Mouse (Mus musculus): ENCODE results near the gene Mecom. TPM values are rescaled to one million over a fixed set of nuclear protein-coding genes. Genes with fewer than 3 reads are reported as not detected.

Gene Mecom
- polyA plus RNA-seq, 1 experiment from 2014 or later = 22.4 TPM

DNA sequence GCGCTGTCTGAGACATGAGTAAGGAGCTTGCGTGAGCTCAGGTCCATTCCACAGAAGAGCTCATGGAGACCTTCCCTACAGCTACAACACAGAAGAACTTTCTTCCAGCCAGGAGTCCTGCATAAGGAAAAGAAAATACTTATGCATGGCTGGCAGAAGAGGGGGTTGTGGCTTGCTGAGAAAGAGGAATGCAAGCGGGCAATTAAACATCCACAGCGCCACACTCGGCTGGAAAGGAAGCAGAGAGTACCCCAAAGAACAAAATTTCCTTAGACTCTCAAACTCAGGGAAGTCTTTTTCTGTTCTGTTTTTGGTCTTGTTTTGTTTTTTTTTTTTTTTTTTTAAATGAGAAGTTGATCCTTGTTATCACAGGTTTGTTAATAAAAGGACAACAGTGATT is 300.6 kb downstream of the Mecom start:
- Histone ChIP-seq H3K9me3 (ENCODE audit: low read length) (no peaks in the 10 kb centered on the region), H3K4me3 (ENCODE audit: low read depth, low read length) (0 out of 2 replicates have a peak overlapping the region, but pooled peaks have one; percentile 10), H3K27me3 (replicated peaks; ENCODE audit: insufficient read depth, low read length) (no peaks in the 10 kb centered on the region), H3K27ac (ENCODE audit: low read length) (peak overlapping the region; percentile 64), H3K36me3 (ENCODE audit: insufficient read depth, low read length) (no peaks in the 10 kb centered on the region), H3K4me2 (replicated peaks; ENCODE audit: low read depth, low read length) (peak overlapping the region; percentile 33), H3K4me1 (ENCODE audit: insufficient read depth, low read depth, low read length) (peaks cover 16% of the 10 kb centered on the region), H3K9ac (replicated peaks; ENCODE audit: low read depth) (no peak overlapping the region)
- WGBS = 63% methylated on average over 5 of the region's 5 CpGs
- DNase-seq (ENCODE audit: low spot score) (peak; percentile 42), ATAC-seq (no peak)
- TF ChIP-seq CTCF (IDR thresholded peaks at IDR 0.05) (peak; percentile 28), EP300 (IDR thresholded peaks at IDR 0.05) (no peak)

DNA sequence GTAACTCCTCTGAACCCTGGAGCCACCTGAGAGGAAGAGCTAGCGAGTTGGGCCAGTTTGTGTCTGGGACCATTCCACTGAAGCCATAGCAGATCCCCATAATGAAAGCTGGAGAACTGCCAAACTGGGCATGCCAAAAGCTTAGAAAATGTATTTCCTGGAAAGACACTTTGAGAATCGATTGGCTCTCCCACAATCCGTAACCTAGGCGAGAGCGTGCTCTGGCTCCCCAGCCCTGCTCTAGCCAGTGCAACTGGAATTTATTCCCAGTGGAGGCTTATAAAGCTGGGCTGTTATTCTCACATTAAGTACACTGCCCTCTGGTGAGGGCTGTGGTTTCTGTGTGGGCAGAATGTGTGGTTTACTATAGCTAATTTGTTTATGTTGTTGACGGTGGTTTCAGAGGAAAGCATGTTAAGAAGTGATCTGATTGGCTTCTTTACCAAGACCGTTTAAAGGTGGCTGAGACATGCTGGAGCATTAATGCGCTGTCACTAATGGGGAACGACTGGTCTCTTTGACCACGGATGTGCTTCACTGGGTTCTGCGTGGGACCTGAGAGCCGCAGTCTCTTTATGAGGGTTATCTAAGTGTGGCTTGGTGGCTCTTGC is 301.3 kb downstream of the Mecom start:
- peak overlapping the region; percentile 33 for H3K4me2 ChIP-seq (replicated peaks; ENCODE audit: low read depth, low read length)
- peak; percentile 70 for DNase-seq (ENCODE audit: low spot score)

DNA sequence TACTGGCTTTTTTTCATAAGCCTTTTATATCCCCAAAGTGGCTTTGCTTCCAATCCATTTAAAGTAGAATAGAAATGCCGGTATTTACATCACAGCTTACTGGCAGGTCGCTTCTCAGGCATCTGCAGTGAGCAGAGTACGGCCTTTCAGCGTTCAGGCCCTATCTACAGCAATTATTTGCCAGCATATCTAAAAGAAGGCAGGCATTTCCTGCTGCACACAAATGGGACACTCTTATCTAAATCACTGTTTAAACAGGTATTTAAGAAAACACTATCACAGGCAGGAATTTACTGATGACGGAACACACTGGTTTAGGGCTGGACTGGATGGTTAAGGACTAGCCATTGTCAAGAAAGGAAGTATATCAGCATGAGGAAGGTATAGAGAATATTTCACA is 301.9 kb downstream of the Mecom start:
- peak; percentile 81 for ATAC-seq
- H3K4me3 ChIP-seq (ENCODE audit: low read depth, low read length) = 0 out of 2 replicates have a peak overlapping the region, but pooled peaks have one; percentile 8

More for the DNA sequence above, 301.3 kb downstream of the Mecom start:
- Histone ChIP-seq H3K9me3 (ENCODE audit: low read length) (no peaks in the 10 kb centered on the region), H3K9ac (replicated peaks; ENCODE audit: low read depth) (no peak overlapping the region), H3K4me3 (ENCODE audit: low read depth, low read length) (0 out of 2 replicates have a peak overlapping the region, but pooled peaks have one; percentile 8), H3K27ac (ENCODE audit: low read length) (peak overlapping the region; percentile 64), H3K27me3 (replicated peaks; ENCODE audit: insufficient read depth, low read length) (no peaks in the 10 kb centered on the region), H3K4me1 (ENCODE audit: insufficient read depth, low read depth, low read length) (peaks cover 16% of the 10 kb centered on the region), H3K36me3 (ENCODE audit: insufficient read depth, low read length) (no peaks in the 10 kb centered on the region)
- ATAC-seq = peak; percentile 73
- WGBS = 43% methylated on average over 12 of the region's 12 CpGs
- TF ChIP-seq EP300 (IDR thresholded peaks at IDR 0.05) = no peak
- TF ChIP-seq CTCF (IDR thresholded peaks at IDR 0.05) = peak; percentile 55

DNA sequence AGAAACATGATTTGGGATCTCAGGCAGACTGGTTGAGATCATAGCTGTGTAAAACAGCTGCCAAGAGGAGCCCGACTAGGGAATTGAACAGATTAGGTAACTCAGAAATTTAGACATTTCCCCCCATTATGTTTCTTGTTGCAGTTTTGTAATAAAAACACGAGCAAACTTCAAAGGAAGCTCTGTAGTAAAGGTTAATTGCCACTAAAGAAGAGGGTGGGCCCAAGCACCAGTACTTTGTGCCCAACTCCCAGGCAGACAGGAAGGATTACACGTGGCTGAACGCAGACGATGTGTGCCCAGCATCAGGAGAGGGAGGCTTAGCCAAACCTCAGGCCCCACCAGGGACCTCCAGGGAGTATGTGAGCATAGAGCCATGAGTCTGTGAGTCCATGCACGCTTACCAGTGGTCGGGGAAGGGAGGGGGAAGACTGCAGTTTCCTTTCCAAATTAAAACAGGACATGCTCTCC is 303.4 kb downstream of the Mecom start:
- no peak overlapping the region for H3K9ac ChIP-seq (replicated peaks; ENCODE audit: low read depth)
- 0 out of 2 replicates have a peak, but pooled peaks have one; percentile 17 for ATAC-seq
- WGBS = 13% methylated on average over 7 of the region's 7 CpGs

More for the DNA sequence above, 301.9 kb downstream of the Mecom start:
- H3K36me3 ChIP-seq (ENCODE audit: insufficient read depth, low read length) = no peaks in the 10 kb centered on the region
- no peak overlapping the region for H3K9ac ChIP-seq (replicated peaks; ENCODE audit: low read depth)
- 39% methylated on average over 5 of the region's 5 CpGs for WGBS
- no peaks in the 10 kb centered on the region for H3K9me3 ChIP-seq (ENCODE audit: low read length)
- TF ChIP-seq CTCF (IDR thresholded peaks at IDR 0.05) (no peak), EP300 (IDR thresholded peaks at IDR 0.05) (peak; percentile 88)
- H3K27ac ChIP-seq (ENCODE audit: low read length) = peak overlapping the region; percentile 60
- peak overlapping the region; percentile 33 for H3K4me2 ChIP-seq (replicated peaks; ENCODE audit: low read depth, low read length)
- DNase-seq (ENCODE audit: low spot score) = peak; percentile 76
- H3K4me1 ChIP-seq (ENCODE audit: insufficient read depth, low read depth, low read length) = peaks cover 16% of the 10 kb centered on the region
- no peaks in the 10 kb centered on the region for H3K27me3 ChIP-seq (replicated peaks; ENCODE audit: insufficient read depth, low read length)

DNA sequence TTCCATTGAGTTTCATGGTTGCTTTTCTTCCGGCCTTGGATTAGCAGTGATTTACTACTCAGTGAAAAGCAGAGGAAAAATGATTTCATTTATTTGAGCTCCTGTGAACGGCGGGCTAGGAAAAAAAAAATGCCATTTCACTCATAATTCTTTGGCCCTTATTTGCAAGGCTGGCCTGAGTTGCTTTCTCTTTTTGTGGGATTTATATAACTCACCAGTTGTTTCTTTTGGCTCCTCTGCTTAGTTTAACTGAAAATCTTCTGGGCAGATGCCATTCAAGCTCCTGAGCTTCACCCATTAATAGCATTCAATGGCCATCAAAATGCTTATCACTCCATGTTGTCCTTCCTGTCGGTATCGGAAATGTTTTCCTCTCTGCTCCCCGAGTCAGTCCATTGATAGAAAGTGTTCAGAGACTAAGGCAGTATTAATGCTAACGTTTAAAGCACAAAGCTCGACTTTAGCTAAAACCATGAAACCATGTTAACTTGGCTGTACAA is 304.0 kb downstream of the Mecom start:
- ATAC-seq = no peak
- DNase-seq (ENCODE audit: low spot score) = no peak
- H3K27ac ChIP-seq (ENCODE audit: low read length) = peak overlapping the region; percentile 40; the same call in 1 of the 2 replicates
- 45% methylated on average over 8 of the region's 8 CpGs for WGBS
- peaks cover 16% of the 10 kb centered on the region for H3K4me1 ChIP-seq (ENCODE audit: insufficient read depth, low read depth, low read length)
- TF ChIP-seq EP300 (IDR thresholded peaks at IDR 0.05) (no peak), CTCF (IDR thresholded peaks at IDR 0.05) (no peak)
- H3K27me3 ChIP-seq (replicated peaks; ENCODE audit: insufficient read depth, low read length) = no peaks in the 10 kb centered on the region
- no peak overlapping the region for H3K4me2 ChIP-seq (replicated peaks; ENCODE audit: low read depth, low read length)
- no peaks in the 10 kb centered on the region for H3K9me3 ChIP-seq (ENCODE audit: low read length)
- H3K36me3 ChIP-seq (ENCODE audit: insufficient read depth, low read length) = no peaks in the 10 kb centered on the region
- no peak overlapping the region for H3K9ac ChIP-seq (replicated peaks; ENCODE audit: low read depth)
- H3K4me3 ChIP-seq (ENCODE audit: low read depth, low read length) = no peak overlapping the region

More for the DNA sequence above, 303.4 kb downstream of the Mecom start:
- Histone ChIP-seq H3K27ac (ENCODE audit: low read length) (peak overlapping the region; percentile 40; the same call in 1 of the 2 replicates), H3K4me2 (replicated peaks; ENCODE audit: low read depth, low read length) (no peak overlapping the region), H3K4me3 (ENCODE audit: low read depth, low read length) (no peak overlapping the region), H3K36me3 (ENCODE audit: insufficient read depth, low read length) (no peaks in the 10 kb centered on the region), H3K9me3 (ENCODE audit: low read length) (no peaks in the 10 kb centered on the region), H3K4me1 (ENCODE audit: insufficient read depth, low read depth, low read length) (peaks cover 16% of the 10 kb centered on the region), H3K27me3 (replicated peaks; ENCODE audit: insufficient read depth, low read length) (no peaks in the 10 kb centered on the region)
- DNase-seq (ENCODE audit: low spot score) = peak; percentile 37
- TF ChIP-seq EP300 (IDR thresholded peaks at IDR 0.05) (0 out of 2 replicates have a peak, but pooled peaks have one; percentile 18), CTCF (IDR thresholded peaks at IDR 0.05) (no peak)

DNA sequence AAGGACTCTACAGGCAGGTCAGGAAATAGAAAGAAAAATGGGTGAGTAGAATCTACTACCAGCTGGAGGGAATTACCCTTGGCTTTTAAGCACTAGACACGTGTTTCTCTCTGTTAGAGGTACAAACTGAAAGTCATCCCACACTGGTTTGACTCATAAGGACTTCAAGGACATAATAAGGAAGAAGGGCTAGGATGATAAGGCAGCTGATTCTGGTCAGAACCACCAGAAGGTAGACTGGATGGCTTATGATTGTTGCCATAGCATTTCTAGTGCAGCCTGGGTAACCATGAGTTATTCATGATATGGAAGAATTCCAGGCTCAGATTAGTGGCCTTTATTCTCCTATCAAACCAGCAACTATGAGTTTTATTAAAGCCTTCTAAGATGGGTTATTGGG is 308.4 kb downstream of the Mecom start:
- peaks cover under 1% of the 10 kb centered on the region; the same call in 1 of the 2 replicates for H3K4me1 ChIP-seq (ENCODE audit: insufficient read depth, low read depth, low read length)
- H3K9me3 ChIP-seq (ENCODE audit: low read length) = no peaks in the 10 kb centered on the region
- no peak for TF ChIP-seq CTCF (IDR thresholded peaks at IDR 0.05)
- TF ChIP-seq EP300 (IDR thresholded peaks at IDR 0.05) = no peak
- H3K4me2 ChIP-seq (replicated peaks; ENCODE audit: low read depth, low read length) = no peak overlapping the region
- no peak for DNase-seq (ENCODE audit: low spot score)
- no peak overlapping the region for H3K4me3 ChIP-seq (ENCODE audit: low read depth, low read length)
- no peaks in the 10 kb centered on the region for H3K36me3 ChIP-seq (ENCODE audit: insufficient read depth, low read length)
- no peaks in the 10 kb centered on the region for H3K27me3 ChIP-seq (replicated peaks; ENCODE audit: insufficient read depth, low read length)
- H3K9ac ChIP-seq (replicated peaks; ENCODE audit: low read depth) = no peak overlapping the region
- 84% methylated on average over 1 of the region's 1 CpGs for WGBS
- ATAC-seq = no peak
- no peak overlapping the region for H3K27ac ChIP-seq (ENCODE audit: low read length)
